Mouse (Mus musculus): ENCODE measurements around the gene Crim1.

DNA sequence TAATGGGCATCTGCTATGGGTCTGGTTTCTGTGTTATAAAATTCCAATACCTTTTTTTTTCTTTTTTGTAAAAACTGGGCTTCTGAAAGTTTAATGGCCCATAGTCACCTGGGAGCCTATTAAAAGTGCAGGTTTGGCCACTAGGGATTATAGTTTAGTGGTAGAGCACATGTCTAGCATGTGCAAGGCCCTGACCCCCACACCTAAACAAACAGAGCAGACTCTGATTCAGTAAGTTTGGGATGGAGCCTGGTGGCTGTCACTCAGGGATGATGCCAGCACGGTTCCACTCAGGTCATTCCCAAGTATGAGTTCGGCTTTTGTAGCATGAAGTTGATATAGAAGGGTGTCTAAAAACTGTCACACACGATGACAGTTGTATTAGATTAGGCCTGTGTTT, 8.8 kb downstream of the Crim1 start:
- TF ChIP-seq CTCF (conservative IDR thresholded peaks at IDR 0.05; ENCODE audit: insufficient read depth, insufficient read length, low read depth, low read length), result no peak
- TF ChIP-seq POLR2A (IDR thresholded peaks at IDR 0.05; ENCODE audit: low read depth, low read length), result no peak
